Mouse (Mus musculus) thymus, postnatal 10 days (tissue): Measurements from ENCODE around the gene Pgs1.
A peak's percentile ranks its signal among the peaks of the same experiment; 100 is the strongest.

Experiments used
- DNase-seq, 2 experiments: peaks; one replicate each; pipeline ENCODE4 v3.0.0; 2021; ENCODE audit warnings: low spot score in 2 of 2

Gene Pgs1

GRCm38 (mm10) chr11:118003176-118003575 is 17.1 kb downstream of the Pgs1 start:
- DNase-seq = no peak

- DNase-seq = no peak
Observed at GRCm38 (mm10) chr11:118003718-118004117, 17.6 kb downstream of the Pgs1 start.

DNA sequence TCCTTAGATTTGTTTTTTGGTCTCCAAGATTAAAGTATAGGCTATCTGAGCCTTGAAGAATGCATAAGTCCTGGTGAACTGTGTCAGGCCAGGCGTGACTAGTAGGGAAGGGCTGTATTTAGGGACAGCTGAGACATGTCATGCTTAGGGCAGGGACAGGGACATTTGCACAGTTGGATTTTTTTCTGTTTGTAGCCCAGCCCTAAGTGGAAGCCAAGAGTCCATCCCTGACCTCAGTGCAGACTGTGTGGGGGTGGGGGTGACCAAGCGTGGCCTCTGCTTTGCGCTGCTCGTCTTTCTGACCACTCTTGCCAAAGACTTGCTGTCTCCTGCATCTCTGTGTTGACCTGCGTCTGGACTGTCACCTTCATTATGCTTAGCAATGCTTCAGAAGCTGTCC is 18.1 kb downstream of the Pgs1 start:
- DNase-seq = no peak

DNA sequence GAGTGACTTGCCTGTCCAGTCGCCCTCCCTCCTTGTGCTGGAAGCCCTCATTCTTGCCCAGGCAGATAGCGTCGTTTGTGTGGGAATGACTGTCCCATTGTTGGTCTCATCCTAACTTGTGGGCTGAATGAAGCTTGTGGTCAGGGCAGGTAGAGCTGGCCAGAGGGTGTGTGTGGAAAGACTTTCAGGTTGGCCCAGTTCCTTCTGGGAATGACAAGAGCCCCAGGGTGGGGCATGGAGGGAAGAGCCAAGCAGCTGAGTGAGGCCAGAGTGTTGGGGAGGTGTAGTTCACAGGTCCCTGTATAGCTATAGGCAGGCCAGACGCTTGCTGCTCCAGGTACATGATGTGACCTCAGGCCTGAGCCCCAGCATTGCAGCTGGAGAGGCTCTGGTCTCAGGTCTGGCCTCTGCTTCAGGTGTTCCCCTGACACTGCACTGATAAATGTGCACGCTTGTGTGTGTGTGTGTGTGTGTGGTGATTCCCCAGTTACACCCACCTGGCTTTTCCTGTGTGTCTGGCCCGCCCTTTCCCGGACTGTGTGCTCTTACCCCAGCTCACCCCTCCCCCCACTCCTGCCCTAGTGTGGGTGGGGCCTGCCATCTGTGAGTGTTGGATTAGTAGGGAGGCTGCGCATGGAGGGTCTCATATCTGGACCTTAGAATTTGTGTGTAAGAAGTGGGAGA is 21.5 kb downstream of the Pgs1 start:
- no peak for DNase-seq

- no peak for DNase-seq
Observed at GRCm38 (mm10) chr11:118008144-118008805, 22.2 kb downstream of the Pgs1 start.

DNA sequence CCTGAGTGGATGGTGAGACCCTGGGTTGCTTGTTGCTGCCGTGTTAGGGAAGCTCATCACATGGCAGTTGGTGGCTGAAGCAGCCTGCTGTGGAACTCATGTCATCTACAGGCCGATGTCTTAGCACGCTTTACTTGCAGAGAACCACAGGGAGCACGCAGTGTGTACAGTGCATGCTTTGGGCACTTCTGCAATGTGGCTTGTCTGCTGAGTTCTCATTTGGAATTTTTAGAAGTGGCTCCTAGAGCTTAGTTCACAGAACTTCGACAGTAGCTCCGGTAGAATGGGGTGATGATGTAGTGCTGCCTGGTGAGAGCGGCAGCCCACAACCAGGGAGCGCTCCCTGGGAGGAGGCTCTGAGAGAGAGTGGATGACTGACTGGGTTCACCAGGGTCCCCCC is 22.8 kb downstream of the Pgs1 start:
- no peak for DNase-seq

GRCm38 (mm10) chr11:118009865-118010571 is 23.9 kb downstream of the Pgs1 start:
- DNase-seq = no peak

- DNase-seq = no peak
Observed at GRCm38 (mm10) chr11:118012595-118012994, 26.5 kb downstream of the Pgs1 start.

GRCm38 (mm10) chr11:118013339-118013738 is 27.2 kb downstream of the Pgs1 start:
- DNase-seq = no peak

GRCm38 (mm10) chr11:118014391-118014995 is 28.4 kb downstream of the Pgs1 start:
- peak; percentile 59 to 63 for DNase-seq

GRCm38 (mm10) chr11:118015381-118016145 is 29.5 kb downstream of the Pgs1 start:
- peak; percentile 27 to 38 for DNase-seq

DNA sequence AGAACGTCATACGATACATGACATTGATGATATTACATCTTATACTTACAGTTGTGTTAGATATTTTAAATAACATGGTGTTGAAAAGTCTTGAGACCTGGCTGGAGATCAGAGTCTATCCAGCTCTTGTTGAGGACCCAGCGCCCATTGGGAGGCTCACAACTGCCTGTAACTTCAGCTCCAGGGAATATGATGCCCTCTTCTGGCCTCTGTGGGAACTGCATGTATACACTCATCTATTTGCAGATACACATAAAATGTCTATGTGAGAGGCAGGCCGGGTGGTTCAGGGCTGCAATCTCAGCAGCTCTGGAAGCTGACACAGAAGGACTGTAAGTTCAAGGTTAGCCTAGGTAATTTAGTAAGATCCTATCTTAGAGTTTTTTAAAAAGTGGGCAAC is 32.2 kb downstream of the Pgs1 start:
- DNase-seq = peak in 1 of 2 experiments; percentile 36

DNA sequence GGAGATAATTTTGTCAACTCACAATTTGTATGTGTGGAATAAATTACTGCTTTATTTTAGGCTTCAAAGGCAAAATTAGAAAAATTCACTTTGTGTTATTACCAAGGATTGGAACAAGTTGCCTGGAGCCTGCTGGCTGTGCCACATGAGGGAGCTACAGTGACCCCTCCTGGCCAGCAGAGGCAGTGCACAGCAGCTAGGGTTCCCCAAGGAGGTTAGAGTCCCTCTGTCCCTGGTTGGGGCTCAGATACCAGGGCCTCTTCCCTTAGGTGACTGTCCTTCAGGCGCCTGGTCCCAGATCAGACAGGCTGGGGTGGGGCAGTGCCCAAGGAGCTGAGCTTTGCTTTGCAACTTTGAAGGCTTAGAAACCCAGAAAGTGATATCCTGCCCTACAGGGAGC is 35.7 kb downstream of the Pgs1 start:
- DNase-seq = peak; percentile 76 to 85

- no peak for DNase-seq
Observed at GRCm38 (mm10) chr11:118023475-118023874, 37.4 kb downstream of the Pgs1 start.

DNA sequence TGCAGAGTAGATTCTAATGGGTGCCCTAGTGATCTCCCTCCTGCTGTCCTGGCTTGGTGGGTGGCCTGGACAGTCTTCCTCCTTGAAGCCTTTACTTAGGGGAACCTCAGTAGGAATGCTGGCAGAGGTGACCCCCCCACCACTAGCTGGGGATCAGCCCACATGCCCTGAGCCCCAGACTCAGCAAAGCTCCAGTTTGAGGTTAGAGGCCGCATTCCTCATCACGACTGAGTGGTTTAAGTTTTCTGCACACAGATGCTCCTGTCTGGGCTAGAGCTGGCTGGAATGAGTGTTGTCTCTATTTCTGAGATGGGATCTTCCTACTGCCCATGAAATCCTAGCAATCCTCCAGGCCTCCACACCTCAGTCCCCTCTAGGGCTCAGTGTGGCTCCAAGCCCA is 38.0 kb downstream of the Pgs1 start:
- DNase-seq = no peak

DNA sequence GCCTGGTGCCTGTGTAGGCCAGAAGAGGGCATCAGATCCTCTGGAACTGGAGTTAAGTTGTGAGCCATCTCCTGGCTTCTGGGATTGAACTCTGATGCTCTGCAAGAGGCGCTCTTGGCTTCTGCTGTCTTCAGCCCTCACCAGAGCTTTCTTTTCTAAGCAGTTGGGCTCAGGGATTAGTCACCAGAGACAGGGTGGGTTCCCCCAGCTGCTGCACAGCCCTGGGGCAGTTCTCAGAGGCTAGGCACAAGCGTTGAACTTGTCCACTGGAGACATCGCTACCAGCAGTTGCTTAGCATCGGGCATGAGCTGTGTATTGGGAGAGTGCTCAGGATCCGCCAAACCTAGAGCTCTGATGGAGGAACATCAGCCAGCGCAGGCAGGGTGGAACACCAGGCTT is 43.1 kb downstream of the Pgs1 start:
- no peak for DNase-seq

GRCm38 (mm10) chr11:118031134-118031533 is 45.0 kb downstream of the Pgs1 start:
- DNase-seq = no peak

- no peak for DNase-seq
Observed at GRCm38 (mm10) chr11:118034395-118034794, 48.3 kb downstream of the Pgs1 start.

DNA sequence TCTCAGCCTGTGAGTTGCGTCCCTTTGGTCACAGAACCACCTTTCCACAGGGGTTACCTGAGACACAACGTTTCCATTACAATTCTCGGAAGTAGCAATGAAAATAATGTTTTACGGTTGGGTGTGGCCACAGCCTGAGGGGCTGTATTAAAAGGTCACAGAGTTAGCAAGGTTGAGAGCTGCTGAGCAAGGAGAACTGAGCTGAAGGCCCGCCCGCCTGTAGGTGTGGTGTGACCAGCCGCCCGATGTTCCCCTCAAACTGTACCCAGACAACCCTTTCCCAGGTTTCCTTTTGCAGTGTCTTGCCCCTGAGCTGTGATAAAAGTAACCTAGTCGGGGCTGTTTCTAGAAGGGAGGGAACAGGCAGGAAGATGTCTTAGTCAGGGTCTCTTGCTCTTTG is 49.0 kb downstream of the Pgs1 start:
- no peak for DNase-seq

GRCm38 (mm10) chr11:118042791-118043190 is 56.7 kb downstream of the Pgs1 start:
- DNase-seq = no peak

- DNase-seq = no peak
Observed at GRCm38 (mm10) chr11:118043293-118043907, 57.3 kb downstream of the Pgs1 start.
